9 mouse cellular contexts compared by ENCODE assay signal in genomic region chr2:105122886-105123285, GRCm38 (mm10). TPM values are rescaled to one million over a fixed set of nuclear protein-coding genes. Genes with fewer than 3 reads are reported as not detected.
DNase-seq lines count a peak whose midpoint lies in the region; ATAC-seq lines count a peak whose summit lies in the region.
"Had no signal": no experiment of that assay in that cellular context is flagged by ENCODE, and none has a peak within 500 bp of the region (broad histone marks: within the 10 kb centered on the region; RNA-seq: fewer than 3 reads in every experiment).

No protein-coding gene starts in this region.

- ATAC-seq in forebrain, embryonic 14.5 days = no peak
- ATAC-seq in neural tube, embryonic 15.5 days (ENCODE audit: low FRiP score) = no peak
- ATAC-seq in stomach, embryonic 16.5 days (ENCODE audit: insufficient read depth, low FRiP score) = no peak
- no peak for ATAC-seq in frontal cortex, adult (ENCODE audit: low TSS enrichment)

- no peaks in the 10 kb centered on the region for H3K9me3 ChIP-seq in forebrain, embryonic 10.5 days
- H3K9me3 ChIP-seq in forebrain, embryonic 14.5 days (replicated peaks; ENCODE audit: control insufficient read depth, low read length) = no peaks in the 10 kb centered on the region
- no peaks in the 10 kb centered on the region for H3K9me3 ChIP-seq in neural tube, embryonic 15.5 days (replicated peaks)
- H3K9me3 ChIP-seq in stomach, embryonic 16.5 days (replicated peaks; ENCODE audit: control insufficient read depth, low read length) = no peaks in the 10 kb centered on the region

- peak; percentile 51 for DNase-seq in forebrain, embryonic 10.5 days (ENCODE audit: extremely low spot score, low spot score)
- no peak for DNase-seq in forebrain, embryonic 14.5 days (ENCODE audit: low spot score)
- DNase-seq in neural tube, embryonic 10.5 days (ENCODE audit: extremely low spot score, low spot score) = peak; percentile 73
- peak; percentile 42 for DNase-seq in kidney, postnatal 14 days
- DNase-seq in cerebellum, adult 11 months = no peak

- peak overlapping the region; percentile 38 for H3K4me3 ChIP-seq in forebrain, embryonic 10.5 days
- H3K4me3 ChIP-seq in forebrain, embryonic 14.5 days (ENCODE audit: low read depth, low read length) = no peak overlapping the region
- H3K4me3 ChIP-seq in neural tube, embryonic 15.5 days (replicated peaks) = no peak overlapping the region
- H3K4me3 ChIP-seq in stomach, embryonic 16.5 days (replicated peaks; ENCODE audit: low read length) = peak overlapping the region; percentile 5; the same call in 1 of the 2 replicates

- H3K27ac ChIP-seq in forebrain, embryonic 10.5 days = no peak overlapping the region
- no peak overlapping the region for H3K27ac ChIP-seq in forebrain, embryonic 14.5 days (ENCODE audit: low read depth, low read length)
- no peak overlapping the region for H3K27ac ChIP-seq in neural tube, embryonic 15.5 days (replicated peaks)
- H3K27ac ChIP-seq in stomach, embryonic 16.5 days (ENCODE audit: low read length) = no peak overlapping the region

- peaks cover 99% of the 10 kb centered on the region for H3K27me3 ChIP-seq in forebrain, embryonic 10.5 days (ENCODE audit: poor library complexity, severe bottlenecking)
- peaks cover 92% of the 10 kb centered on the region for H3K27me3 ChIP-seq in forebrain, embryonic 14.5 days (replicated peaks; ENCODE audit: control insufficient read depth, insufficient read depth, low read length)
- H3K27me3 ChIP-seq in neural tube, embryonic 15.5 days (replicated peaks) = peaks cover 90% of the 10 kb centered on the region
- peaks cover 89% of the 10 kb centered on the region for H3K27me3 ChIP-seq in stomach, embryonic 16.5 days (ENCODE audit: control insufficient read depth, insufficient read depth, low read length)

- under 1% methylated on average over 27 of the region's 27 CpGs for WGBS in forebrain, embryonic 10.5 days
- WGBS in forebrain, embryonic 14.5 days = under 1% methylated on average over 27 of the region's 27 CpGs
- WGBS in neural tube, embryonic 15.5 days = 1% methylated on average over 27 of the region's 27 CpGs
- WGBS in stomach, embryonic 16.5 days = 2% methylated on average over 27 of the region's 27 CpGs

- H3K9ac ChIP-seq in forebrain, embryonic 14.5 days (ENCODE audit: low read length) = no peak overlapping the region
- H3K9ac ChIP-seq in neural tube, embryonic 15.5 days (replicated peaks) = no peak overlapping the region
- H3K9ac ChIP-seq in stomach, embryonic 16.5 days (ENCODE audit: low read length) = no peak overlapping the region

- peaks cover 37% of the 10 kb centered on the region for H3K4me1 ChIP-seq in forebrain, embryonic 10.5 days
- no peaks in the 10 kb centered on the region; the same call in 1 of the 2 replicates for H3K4me1 ChIP-seq in forebrain, embryonic 14.5 days (ENCODE audit: control insufficient read depth, insufficient read depth, low read length)
- peaks cover 20% of the 10 kb centered on the region for H3K4me1 ChIP-seq in neural tube, embryonic 15.5 days
- peaks cover 13% of the 10 kb centered on the region for H3K4me1 ChIP-seq in stomach, embryonic 16.5 days (ENCODE audit: control insufficient read depth, insufficient read depth, low read length)

- no peaks in the 10 kb centered on the region for H3K36me3 ChIP-seq in forebrain, embryonic 10.5 days (replicated peaks)
- no peaks in the 10 kb centered on the region for H3K36me3 ChIP-seq in forebrain, embryonic 14.5 days (ENCODE audit: control insufficient read depth, insufficient read depth, low read length)
- H3K36me3 ChIP-seq in neural tube, embryonic 15.5 days = no peaks in the 10 kb centered on the region
- no peaks in the 10 kb centered on the region for H3K36me3 ChIP-seq in stomach, embryonic 16.5 days (ENCODE audit: control insufficient read depth, insufficient read depth, low read length)

- no peak overlapping the region for H3K4me2 ChIP-seq in forebrain, embryonic 14.5 days (ENCODE audit: low read length)
- no peak overlapping the region for H3K4me2 ChIP-seq in neural tube, embryonic 15.5 days
- peak overlapping the region; percentile 26 for H3K4me2 ChIP-seq in stomach, embryonic 16.5 days (ENCODE audit: low read depth, low read length)

RNA-seq across cellular contexts. Expression of gene Wt1, which starts 3.4 kb away (rescaled TPM):
- polyA plus RNA-seq in forebrain, embryonic 10.5 days (2016; fragmentation: Nextera tagmentation; extraction: Ambion mirVana) = 0.12 and 0.21 TPM in 2 replicates
- not detected in 2 replicates for polyA plus RNA-seq in forebrain, embryonic 14.5 days (2014; fragmentation: Nextera tagmentation; extraction: Ambion mirVana)
- 2.6 and 4.5 TPM in 2 replicates for polyA plus RNA-seq in neural tube, embryonic 15.5 days (2015; fragmentation: Nextera tagmentation; extraction: Ambion mirVana)
- polyA plus RNA-seq in stomach, embryonic 16.5 days (2015; fragmentation: Nextera tagmentation; extraction: Ambion mirVana) = 13.2 and 18.3 TPM in 2 replicates
- polyA plus RNA-seq: C2C12 had no signal

RNA-seq across cellular contexts. Expression of gene Gm11060, which starts 31.1 kb away (rescaled TPM):
- not detected in 2 replicates for polyA plus RNA-seq in forebrain, embryonic 10.5 days (2016; fragmentation: Nextera tagmentation; extraction: Ambion mirVana)
- not detected in 2 replicates for polyA plus RNA-seq in forebrain, embryonic 14.5 days (2014; fragmentation: Nextera tagmentation; extraction: Ambion mirVana)
- polyA plus RNA-seq in neural tube, embryonic 15.5 days (2015; fragmentation: Nextera tagmentation; extraction: Ambion mirVana) = not detected in 2 replicates
- polyA plus RNA-seq in stomach, embryonic 16.5 days (2015; fragmentation: Nextera tagmentation; extraction: Ambion mirVana) = not detected in 2 replicates
- polyA plus RNA-seq: C2C12 had no signal

Comparison
In these comparisons a context has a peak if more than half of its experiments do, and no peak if none do; other contexts are left out.
1. DNase-seq: peak in forebrain, embryonic 10.5 days (single experiment), neural tube, embryonic 10.5 days (single experiment) and kidney, postnatal 14 days (single experiment); none in forebrain, embryonic 14.5 days (single experiment) and cerebellum, adult 11 months (single experiment).
2. H3K4me3 ChIP-seq: peak in forebrain, embryonic 10.5 days (single experiment) and stomach, embryonic 16.5 days (single experiment); none in forebrain, embryonic 14.5 days (single experiment) and neural tube, embryonic 15.5 days (single experiment).